Mouse (Mus musculus) forebrain, embryonic 13.5 days (tissue): ENCODE measurements around the gene Ncoa7. TPM values are rescaled to one million over a fixed set of nuclear protein-coding genes. Genes with fewer than 3 reads are reported as not detected.

Source experiments
- ATAC-seq: fragments of 200-750 bp; cut with Nextera tagmentation; 2 replicates; pipeline ENCODE4 v1.8.0; 2017
- H3K27ac ChIP-seq: fragments of 300-500 bp; sonication (generic); 2 replicates; pipeline ENCODE4 v1.5.1; 2015; ENCODE audit warnings: inconsistent platforms, mild to moderate bottlenecking, moderate library complexity
- H3K27me3 ChIP-seq: fragments of 300-500 bp; sonication (generic); 2 replicates; pipeline ENCODE4 v1.6.1; 2015; ENCODE audit warnings: mild to moderate bottlenecking, inconsistent platforms
- H3K36me3 ChIP-seq: fragments of 300-500 bp; sonication (generic); 2 replicates; pipeline ENCODE4 v1.6.1; 2015; ENCODE audit warnings: mild to moderate bottlenecking, inconsistent platforms; ENCODE audit not compliant: poor library complexity, severe bottlenecking
- H3K4me1 ChIP-seq: fragments of 300-500 bp; sonication (generic); 2 replicates; pipeline ENCODE4 v1.6.1; 2015; ENCODE audit warnings: inconsistent platforms
- H3K4me2 ChIP-seq: fragments of 300-500 bp; sonication (generic); 2 replicates; pipeline ENCODE4 v1.6.1; 2015; ENCODE audit warnings: inconsistent platforms, mild to moderate bottlenecking, moderate library complexity
- H3K4me3 ChIP-seq: fragments of 300-500 bp; sonication (generic); 2 replicates; pipeline ENCODE4 v1.5.1; 2015; ENCODE audit warnings: mild to moderate bottlenecking, inconsistent platforms
- H3K9ac ChIP-seq: fragments of 300-500 bp; sonication (generic); 2 replicates; pipeline ENCODE4 v1.6.1; 2015; ENCODE audit warnings: mild to moderate bottlenecking, inconsistent platforms
- H3K9me3 ChIP-seq: fragments of 300-500 bp; sonication (generic); replicated peaks from 2 replicates; pipeline ENCODE4 v1.6.1; 2016; ENCODE audit warnings: inconsistent platforms
- WGBS: fragments of 180-500 bp; shearing (Covaris S2); methylation state at CpG from one replicate; pipeline ENCODE4 v1.1.7; 2015; 5-methylcytosine and 5-hydroxymethylcytosine counted together
- polyA plus RNA-seq: library from polyadenylated mRNA; unstranded; fragments of >200 nt; fragmentation: Nextera tagmentation; extraction: Ambion mirVana; gene quantifications from 2 replicates; pipeline ENCODE4 v1.2.1, GENCODE M21; 2015

Gene Ncoa7
- polyA plus RNA-seq = 8.8 TPM in 2 replicates

DNA sequence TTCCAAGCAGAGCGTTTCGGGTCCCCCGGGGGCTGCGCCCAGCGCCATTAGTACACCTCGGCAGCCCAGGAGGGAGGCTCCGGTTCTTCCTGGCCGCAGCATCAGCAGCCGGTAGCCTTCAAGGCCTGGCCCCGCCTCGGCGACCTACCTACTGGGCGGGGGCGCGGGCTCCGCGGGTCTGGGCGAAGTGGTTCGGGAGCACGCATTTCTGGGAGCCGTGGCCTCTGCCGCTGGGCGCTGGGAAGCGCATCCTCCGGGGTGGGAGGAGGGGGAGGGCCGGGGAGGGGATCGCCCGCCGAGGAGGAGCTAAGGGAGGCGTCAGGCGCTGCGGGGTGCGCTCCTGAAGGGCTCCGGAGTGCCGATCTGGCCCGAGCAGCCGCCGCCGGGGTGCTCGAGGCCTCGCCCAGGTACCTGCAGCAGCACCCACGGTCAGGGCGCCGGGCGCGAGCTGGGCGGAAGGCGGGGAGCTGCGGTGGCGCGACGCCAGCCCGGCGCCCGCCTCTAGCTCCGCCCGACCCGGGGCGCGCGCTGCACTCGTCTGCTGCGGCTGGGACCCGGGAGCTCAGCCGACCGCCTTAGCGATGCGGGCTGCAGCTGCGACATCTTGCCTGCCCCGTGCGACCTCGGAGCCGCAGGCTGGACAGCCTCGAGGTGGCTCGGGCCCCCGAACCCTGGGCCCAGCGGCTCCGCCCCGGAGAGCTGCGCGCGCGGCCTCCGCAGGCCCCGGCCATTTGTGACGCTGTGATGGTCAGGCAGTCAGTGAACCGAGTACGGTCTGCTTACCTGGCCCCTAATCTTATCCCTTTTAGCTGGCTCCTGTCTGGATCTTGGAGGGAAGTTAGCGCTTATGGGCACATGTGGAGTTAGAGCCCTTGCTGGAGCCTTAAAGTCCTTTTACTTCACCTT is at the start of gene Ncoa7:
TSS of gene Ncoa7 (minus strand) at position 646 of the 906 bp plus-strand sequence.
- peak within 1 kb of the TSS; percentile 64 for H3K4me2 ChIP-seq
- under 1% methylated on average over 81 of the region's 89 CpGs for WGBS
- H3K27ac ChIP-seq = peak within 1 kb of the TSS; percentile 96
- H3K9ac ChIP-seq = peak within 1 kb of the TSS; percentile 84
- peak; percentile 93 for ATAC-seq
- peaks cover 6% of the 10 kb centered on the region; the same call in 1 of the 2 replicates for H3K4me1 ChIP-seq
- peak within 1 kb of the TSS; percentile 75 for H3K4me3 ChIP-seq
- no peaks in the 10 kb centered on the region for H3K27me3 ChIP-seq
- H3K9me3 ChIP-seq = no peaks in the 10 kb centered on the region
- no peaks in the 10 kb centered on the region for H3K36me3 ChIP-seq

DNA sequence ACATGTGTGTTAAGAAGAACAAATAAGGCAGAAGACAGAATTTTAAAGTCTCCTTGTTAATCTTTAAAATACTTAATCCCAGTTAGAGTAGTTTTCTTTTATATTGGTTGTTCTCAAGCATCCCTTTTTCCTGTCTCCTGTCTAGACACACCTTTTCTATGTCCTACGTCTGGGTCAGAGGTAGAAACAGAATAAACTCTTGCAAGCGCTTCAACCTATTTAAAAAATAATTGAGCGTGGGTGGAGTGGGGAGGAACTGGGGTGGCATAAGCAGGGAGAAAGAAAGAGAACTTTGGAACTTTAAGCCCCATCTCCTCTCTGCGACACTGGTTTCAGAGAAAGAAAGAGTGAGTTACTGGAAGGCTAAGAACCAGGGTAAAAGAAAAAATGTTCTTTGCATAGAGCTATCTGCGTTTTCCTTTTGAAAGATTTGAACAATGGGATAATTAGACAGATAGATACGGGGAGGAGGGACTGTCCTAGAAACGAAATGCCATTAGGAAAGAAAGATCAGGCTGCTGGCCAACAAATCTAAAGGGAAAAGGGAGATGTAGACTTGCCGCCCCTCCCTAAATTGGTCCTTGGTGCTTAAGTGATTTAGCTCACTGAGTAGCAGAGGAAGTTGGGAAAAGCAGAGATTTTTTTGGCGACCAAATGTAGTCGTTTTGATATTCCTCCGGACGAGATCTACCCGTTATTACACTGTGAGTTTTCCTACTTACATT is 42.1 kb upstream of the Ncoa7 start:
- peaks cover 63% of the 10 kb centered on the region for H3K27me3 ChIP-seq
- H3K9ac ChIP-seq = no peak overlapping the region

DNA sequence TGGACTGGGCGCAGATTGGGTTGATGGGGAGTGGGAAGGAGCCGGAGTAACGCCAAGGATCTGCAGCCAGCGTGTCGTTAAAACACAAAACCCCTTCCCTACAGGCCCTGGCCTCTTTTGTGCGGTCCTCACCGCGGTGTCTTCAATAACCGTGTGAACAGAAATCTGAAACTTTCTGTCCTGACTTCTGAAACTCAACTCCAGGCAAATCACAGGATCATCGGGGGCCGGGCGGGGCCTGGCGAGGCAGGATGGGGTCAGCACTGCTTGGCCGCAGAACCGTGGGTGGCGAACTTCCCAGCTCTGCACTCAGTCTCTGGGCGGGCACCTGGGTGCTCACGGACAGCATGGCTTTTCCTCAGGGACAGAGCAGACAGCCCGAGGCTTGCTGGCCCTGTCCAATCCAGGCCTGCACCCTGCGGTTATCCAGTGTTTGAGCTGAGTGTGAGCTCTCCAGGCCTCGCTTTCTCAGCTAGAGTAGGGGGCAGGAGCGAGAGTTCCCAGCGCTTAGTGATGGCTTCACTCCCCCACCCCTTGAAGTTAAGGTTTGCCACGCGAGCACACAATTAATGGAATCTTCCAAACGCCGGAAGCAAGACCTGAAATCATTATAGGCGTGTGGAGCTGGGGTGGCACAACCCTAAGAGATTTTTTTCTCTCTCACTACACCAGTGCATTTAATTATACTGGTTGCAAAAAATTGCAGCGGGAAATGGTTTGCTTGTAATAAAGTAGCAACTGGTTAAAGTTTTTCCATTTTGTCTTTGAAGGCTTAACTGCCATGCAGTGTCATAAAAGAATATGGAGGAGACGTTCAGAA is 41.3 kb upstream of the Ncoa7 start:
- Histone ChIP-seq H3K4me2 (peak overlapping the region; percentile 79), H3K4me1 (peaks cover 24% of the 10 kb centered on the region), H3K27ac (peak overlapping the region; percentile 37), H3K9me3 (no peaks in the 10 kb centered on the region), H3K4me3 (peak overlapping the region; percentile 49), H3K9ac (peak overlapping the region; percentile 41), H3K27me3 (peaks cover 63% of the 10 kb centered on the region), H3K36me3 (no peaks in the 10 kb centered on the region)
- 3% methylated on average over 30 of the region's 30 CpGs for WGBS
- ATAC-seq = no peak; the same call in 1 of the 2 replicates

More for the DNA sequence above, 42.1 kb upstream of the Ncoa7 start:
- Histone ChIP-seq H3K9me3 (no peaks in the 10 kb centered on the region), H3K4me3 (no peak overlapping the region), H3K4me2 (no peak overlapping the region), H3K36me3 (no peaks in the 10 kb centered on the region), H3K4me1 (peaks cover 24% of the 10 kb centered on the region), H3K27ac (no peak overlapping the region)
- 9% methylated on average over 13 of the region's 13 CpGs for whole genome bisulfite sequencing
- ATAC-seq = no peak

DNA sequence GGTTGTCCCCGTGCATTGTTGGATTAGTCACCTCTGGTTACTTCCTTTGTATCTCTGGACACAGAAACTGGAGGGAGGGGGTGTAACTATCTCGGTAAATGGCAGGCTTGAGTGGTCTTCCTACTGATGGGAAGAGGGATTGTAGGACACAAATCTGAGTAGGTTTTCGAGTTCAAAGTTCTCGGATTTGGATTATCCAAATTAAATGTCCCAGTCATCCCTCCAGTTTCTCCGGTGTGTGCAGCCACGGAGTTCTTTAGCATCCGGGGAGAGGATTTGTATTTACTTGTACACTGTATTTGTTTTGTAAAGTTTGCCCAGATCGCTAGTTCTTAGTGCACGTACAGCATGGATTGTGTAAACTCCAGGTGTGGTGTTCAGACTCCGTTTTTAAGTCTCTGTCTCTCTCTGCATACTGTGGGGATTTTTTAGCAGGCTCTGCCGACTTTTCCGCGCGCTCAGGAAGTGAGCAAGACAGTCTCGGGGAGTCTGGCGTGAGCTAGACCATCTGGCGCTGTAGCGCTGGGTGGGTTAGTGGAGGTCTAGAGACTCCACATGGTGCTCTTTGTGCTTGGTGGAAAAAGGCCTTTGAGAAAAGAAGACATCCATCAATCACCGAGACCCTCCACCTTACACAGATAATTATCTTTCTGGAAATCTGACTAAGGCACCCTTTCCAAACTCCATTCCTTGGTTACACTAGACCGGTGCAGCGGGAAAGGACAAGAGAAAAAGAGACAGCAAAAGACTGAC is 40.5 kb upstream of the Ncoa7 start:
- peak overlapping the region; percentile 46 for H3K9ac ChIP-seq
- peak overlapping the region; percentile 49 for H3K4me3 ChIP-seq
- peak overlapping the region; percentile 79 for H3K4me2 ChIP-seq
- no peaks in the 10 kb centered on the region for H3K36me3 ChIP-seq
- H3K27me3 ChIP-seq = peaks cover 63% of the 10 kb centered on the region
- under 1% methylated on average over 21 of the region's 21 CpGs for WGBS
- peaks cover 24% of the 10 kb centered on the region for H3K4me1 ChIP-seq
- ATAC-seq = no peak
- H3K9me3 ChIP-seq = no peaks in the 10 kb centered on the region
- peak overlapping the region; percentile 37; the same call in 1 of the 2 replicates for H3K27ac ChIP-seq

- peak; percentile 99 for ATAC-seq
- peak within 1 kb of the TSS; percentile 79 for H3K4me2 ChIP-seq
- WGBS = under 1% methylated on average over 63 of the region's 70 CpGs
- H3K27ac ChIP-seq = 0 out of 2 replicates have a peak within 1 kb of the TSS, but pooled peaks have one; percentile 14
- H3K9ac ChIP-seq = peak within 1 kb of the TSS; percentile 53
- H3K9me3 ChIP-seq = no peaks in the 10 kb centered on the region
- H3K4me3 ChIP-seq = peak within 1 kb of the TSS; percentile 49
- no peaks in the 10 kb centered on the region for H3K36me3 ChIP-seq
- H3K4me1 ChIP-seq = peaks cover 24% of the 10 kb centered on the region
- H3K27me3 ChIP-seq = peaks cover 63% of the 10 kb centered on the region
These were observed 39.7 kb upstream of the Ncoa7 start, which contains the start of gene Hey2 for GRCm38 (mm10) chr10:30842643-30843437. TSS of gene Hey2 (minus strand) at chr10:30842801.

DNA sequence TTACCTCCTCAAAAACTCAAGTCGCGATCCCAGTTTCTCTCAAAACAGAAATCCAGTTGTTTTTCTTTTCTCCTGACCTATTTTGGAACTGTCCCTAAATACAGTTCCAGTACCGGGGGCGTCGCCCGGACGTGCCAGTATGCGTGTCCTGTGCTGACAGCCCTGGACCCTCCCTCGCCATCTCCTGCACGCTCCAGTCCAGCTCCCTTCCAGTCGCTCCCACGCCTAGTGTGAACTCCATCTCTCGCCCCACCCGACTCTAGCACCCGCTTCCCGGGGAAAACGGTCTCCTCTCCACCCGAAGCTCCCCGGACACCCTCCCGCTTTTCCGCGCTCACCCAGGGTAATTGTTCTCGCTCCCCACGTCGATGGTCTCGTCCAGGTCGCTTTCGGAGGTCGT is 39.1 kb upstream of the Ncoa7 start:
- Histone ChIP-seq H3K4me1 (peaks cover 24% of the 10 kb centered on the region), H3K27ac (0 out of 2 replicates have a peak overlapping the region, but pooled peaks have one; percentile 14), H3K36me3 (no peaks in the 10 kb centered on the region), H3K27me3 (peaks cover 63% of the 10 kb centered on the region), H3K9ac (peak overlapping the region; percentile 53), H3K4me2 (peak overlapping the region; percentile 79), H3K4me3 (peak overlapping the region; percentile 49), H3K9me3 (no peaks in the 10 kb centered on the region)
- peak; percentile 61 for ATAC-seq
- WGBS = 1% methylated on average over 29 of the region's 29 CpGs

- Histone ChIP-seq H3K4me1 (peaks cover 24% of the 10 kb centered on the region), H3K27ac (no peak overlapping the region), H3K36me3 (no peaks in the 10 kb centered on the region), H3K27me3 (peaks cover 49% of the 10 kb centered on the region), H3K4me2 (peak overlapping the region; percentile 79), H3K4me3 (peak overlapping the region; percentile 10; the same call in 1 of the 2 replicates), H3K9me3 (no peaks in the 10 kb centered on the region), H3K9ac (no peak overlapping the region)
- ATAC-seq = no peak
- WGBS = 81% methylated on average over 5 of the region's 5 CpGs
These were observed 37.7 kb upstream of the Ncoa7 start for GRCm38 (mm10) chr10:30840824-30841223.

DNA sequence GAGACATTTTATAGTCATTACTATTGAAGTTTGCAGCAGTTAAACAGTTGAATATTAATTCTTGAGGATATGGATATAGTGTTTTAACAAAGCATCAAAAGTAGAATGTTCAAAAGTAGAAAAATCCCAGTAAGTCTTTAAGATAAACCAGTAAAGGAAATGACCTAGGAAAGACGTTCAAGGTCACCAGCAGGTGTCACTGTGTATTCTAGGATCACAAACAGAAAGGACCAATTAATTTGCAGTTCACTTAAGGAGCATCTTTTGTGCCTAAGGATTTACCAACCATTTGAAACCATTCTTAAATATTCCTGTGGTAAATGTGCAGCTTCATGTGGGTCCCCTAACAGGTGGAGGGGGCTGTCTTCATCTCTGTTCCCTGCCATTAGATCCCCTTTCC is 35.1 kb upstream of the Ncoa7 start:
- no peaks in the 10 kb centered on the region for H3K9me3 ChIP-seq
- H3K36me3 ChIP-seq = no peaks in the 10 kb centered on the region
- H3K27ac ChIP-seq = no peak overlapping the region
- WGBS = 0% methylated on average over 1 of the region's 1 CpGs
- H3K4me1 ChIP-seq = peaks cover 10% of the 10 kb centered on the region
- no peak overlapping the region for H3K4me2 ChIP-seq
- H3K9ac ChIP-seq = no peak overlapping the region
- no peak overlapping the region for H3K4me3 ChIP-seq
- H3K27me3 ChIP-seq = peaks cover 23% of the 10 kb centered on the region
- no peak for ATAC-seq

DNA sequence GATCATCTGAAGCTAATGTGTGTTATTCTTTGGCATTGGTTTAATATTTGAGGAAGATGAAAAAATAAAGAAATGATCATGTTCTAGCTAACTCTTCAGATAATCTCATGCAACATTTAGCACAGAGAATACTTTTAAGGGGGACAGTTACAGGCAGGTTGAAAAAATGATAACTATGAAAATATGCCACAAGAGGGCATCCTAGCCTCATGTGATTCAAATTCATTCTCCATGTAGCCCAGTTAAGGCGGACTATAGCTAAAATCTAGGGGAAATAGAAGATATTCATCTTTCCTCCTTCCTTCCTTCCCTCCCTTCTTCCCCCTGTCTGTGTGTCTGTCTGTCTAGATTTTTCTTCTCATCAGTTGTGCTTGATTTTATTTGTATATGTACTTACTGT is 21.9 kb upstream of the Ncoa7 start:
- no peaks in the 10 kb centered on the region for H3K27me3 ChIP-seq
- no peaks in the 10 kb centered on the region for H3K36me3 ChIP-seq
- no peaks in the 10 kb centered on the region for H3K9me3 ChIP-seq
- ATAC-seq = peak; percentile 75
- no peak overlapping the region for H3K4me3 ChIP-seq
- no peak overlapping the region for H3K9ac ChIP-seq
- no peak overlapping the region for H3K27ac ChIP-seq
- H3K4me2 ChIP-seq = no peak overlapping the region
- 17% methylated on average over 1 of the region's 1 CpGs for WGBS
- no peaks in the 10 kb centered on the region for H3K4me1 ChIP-seq

GRCm38 (mm10) chr10:30810967-30811293 is 7.8 kb upstream of the Ncoa7 start:
- H3K9me3 ChIP-seq = no peaks in the 10 kb centered on the region
- H3K27me3 ChIP-seq = no peaks in the 10 kb centered on the region
- ATAC-seq = peak; percentile 98
- peak overlapping the region; percentile 39 for H3K4me3 ChIP-seq
- peak overlapping the region; percentile 45; the same call in 1 of the 2 replicates for H3K9ac ChIP-seq
- WGBS = 9% methylated on average over 11 of the region's 11 CpGs
- no peaks in the 10 kb centered on the region for H3K36me3 ChIP-seq
- no peak overlapping the region for H3K27ac ChIP-seq
- peak overlapping the region; percentile 47 for H3K4me2 ChIP-seq
- no peaks in the 10 kb centered on the region for H3K4me1 ChIP-seq
